Mouse (Mus musculus) embryo, embryonic 11 days (tissue): ENCODE results near the gene Acot4.
"Not testable (repeated sequence)": the region's sequence is repeated elsewhere in the genome, so short reads cannot be mapped to it uniquely, and the experiment has no call there.

ENCODE experiments used
- DNase-seq: peaks from one replicate; pipeline ENCODE4 v3.0.0-alpha.2; 2015

The Acot4 gene

GRCm38 (mm10) chr12:84084581-84084980 lies 46.4 kb downstream of the Acot4 start:
- no peak for DNase-seq

- not testable (repeated sequence) for DNase-seq
Measured at GRCm38 (mm10) chr12:84094666-84095065, 56.5 kb downstream of the Acot4 start.
